ENCODE assay signal across 13 mouse cellular contexts in the genomic region with DNA sequence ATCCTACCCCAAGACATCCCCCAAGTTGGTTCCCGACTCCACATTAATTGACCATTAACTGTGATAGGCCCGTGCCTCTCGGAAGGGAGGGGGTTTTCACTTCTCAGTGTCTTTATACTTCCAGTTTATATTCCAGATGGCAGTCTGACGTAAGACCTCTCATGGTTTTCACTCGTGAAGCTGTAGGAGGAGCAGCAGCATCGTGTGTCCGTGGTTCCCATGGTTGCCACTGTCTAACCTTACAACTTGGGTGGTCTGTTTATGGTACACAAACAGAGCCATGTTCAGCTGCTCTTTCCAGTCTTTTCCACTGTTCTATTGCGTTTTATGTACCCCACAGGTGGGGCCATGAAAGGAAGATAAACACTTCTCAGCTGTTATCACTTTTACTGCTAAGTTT. TPM values are rescaled to one million over a fixed set of nuclear protein-coding genes. Genes with fewer than 3 reads are reported as not detected.
DNase-seq lines count a peak whose midpoint lies in the region; ATAC-seq and TF ChIP-seq lines count a peak whose summit lies in the region.
"Had no signal": no experiment of that assay in that cellular context is flagged by ENCODE, and none has a peak within 500 bp of the region (broad histone marks: within the 10 kb centered on the region; RNA-seq: fewer than 3 reads in every experiment).

No protein-coding gene starts in this region.

- H3K27me3 ChIP-seq in hindbrain, embryonic 16.5 days (replicated peaks; ENCODE audit: control insufficient read depth, insufficient read depth, low read length), result 0 out of 2 replicates have a peak, but pooled peaks cover 3% of the 10 kb centered on the region
- peaks cover 3% of the 10 kb centered on the region for H3K27me3 ChIP-seq in hindbrain, embryonic 12.5 days
- H3K27me3 ChIP-seq in limb, embryonic 14.5 days (ENCODE audit: control insufficient read depth, insufficient read depth, low read length), result no peaks in the 10 kb centered on the region
- H3K27me3 ChIP-seq: embryonic facial prominence, embryonic 15.5 days; stomach, embryonic 15.5 days had no signal

- DNase-seq in lung, postnatal 10 days, result peak; percentile 11
- DNase-seq in lung, postnatal 4 days, result no peak
- peak; percentile 62 for DNase-seq in embryo, embryonic 10.5 days (ENCODE audit: low spot score)
- peak; percentile 18 for DNase-seq in limb, embryonic 14.5 days (ENCODE audit: low spot score)
- no peak for DNase-seq in layer of hippocampus, adult 18-20 months (ENCODE audit: low spot score in 2 of 2)
- no peak for DNase-seq in B cell, adult 2 months
- DNase-seq: cerebellum, adult 9-10 months had no signal

- peaks cover 7% of the 10 kb centered on the region for H3K4me1 ChIP-seq in hindbrain, embryonic 16.5 days (ENCODE audit: control insufficient read depth, insufficient read depth, low read depth, low read length)
- H3K4me1 ChIP-seq in hindbrain, embryonic 12.5 days, result peaks cover 21% of the 10 kb centered on the region
- peaks cover 7% of the 10 kb centered on the region; the same call in 1 of the 2 replicates for H3K4me1 ChIP-seq in limb, embryonic 14.5 days (ENCODE audit: control insufficient read depth, insufficient read depth, low read length)

- TF ChIP-seq POLR2A in limb, embryonic 14.5 days (IDR thresholded peaks at IDR 0.05; ENCODE audit: borderline replicate concordance, extremely low read depth, insufficient read depth, insufficient read length), result no peak

- no peak overlapping the region for H3K4me3 ChIP-seq in hindbrain, embryonic 16.5 days (ENCODE audit: low read length)
- H3K4me3 ChIP-seq in hindbrain, embryonic 12.5 days, result no peak overlapping the region
- H3K4me3 ChIP-seq in limb, embryonic 14.5 days (replicated peaks; ENCODE audit: low read length), result no peak overlapping the region
- H3K4me3 ChIP-seq: embryonic facial prominence, embryonic 15.5 days; lung, embryonic 15.5 days; stomach, embryonic 15.5 days had no signal

- H3K9ac ChIP-seq in hindbrain, embryonic 16.5 days (ENCODE audit: low read depth, low read length), result no peak overlapping the region
- H3K9ac ChIP-seq in hindbrain, embryonic 12.5 days, result no peak overlapping the region
- no peak overlapping the region for H3K9ac ChIP-seq in limb, embryonic 14.5 days (ENCODE audit: low read depth, low read length, severe bottlenecking)
- H3K9ac ChIP-seq: embryonic facial prominence, embryonic 15.5 days; lung, embryonic 15.5 days; stomach, embryonic 15.5 days had no signal

- no peak overlapping the region for H3K27ac ChIP-seq in hindbrain, embryonic 16.5 days (ENCODE audit: low read depth, low read length)
- H3K27ac ChIP-seq in hindbrain, embryonic 12.5 days, result no peak overlapping the region
- H3K27ac ChIP-seq in limb, embryonic 14.5 days (replicated peaks; ENCODE audit: low read depth, low read length), result no peak overlapping the region
- H3K27ac ChIP-seq: embryonic facial prominence, embryonic 15.5 days; lung, embryonic 15.5 days; stomach, embryonic 15.5 days had no signal

- no peak overlapping the region for H3K4me2 ChIP-seq in hindbrain, embryonic 16.5 days (ENCODE audit: low read length)
- no peak overlapping the region for H3K4me2 ChIP-seq in hindbrain, embryonic 12.5 days (replicated peaks)
- no peak overlapping the region for H3K4me2 ChIP-seq in limb, embryonic 14.5 days (replicated peaks; ENCODE audit: low read depth, low read length, severe bottlenecking)
- H3K4me2 ChIP-seq: embryonic facial prominence, embryonic 15.5 days; lung, embryonic 15.5 days; stomach, embryonic 15.5 days had no signal

- H3K9me3 ChIP-seq in hindbrain, embryonic 16.5 days (ENCODE audit: control insufficient read depth, low read length), result no peaks in the 10 kb centered on the region
- H3K9me3 ChIP-seq in hindbrain, embryonic 12.5 days (replicated peaks), result no peaks in the 10 kb centered on the region
- no peaks in the 10 kb centered on the region for H3K9me3 ChIP-seq in limb, embryonic 14.5 days (ENCODE audit: control insufficient read depth, low read length)
- H3K9me3 ChIP-seq: embryonic facial prominence, embryonic 15.5 days; lung, embryonic 15.5 days; stomach, embryonic 15.5 days had no signal

- H3K36me3 ChIP-seq in hindbrain, embryonic 16.5 days (ENCODE audit: control insufficient read depth, insufficient read depth, low read length), result no peaks in the 10 kb centered on the region
- H3K36me3 ChIP-seq in hindbrain, embryonic 12.5 days, result no peaks in the 10 kb centered on the region
- H3K36me3 ChIP-seq in limb, embryonic 14.5 days (ENCODE audit: control insufficient read depth, insufficient read depth, low read length), result no peaks in the 10 kb centered on the region
- H3K36me3 ChIP-seq: embryonic facial prominence, embryonic 15.5 days; lung, embryonic 15.5 days; stomach, embryonic 15.5 days had no signal

- WGBS in hindbrain, embryonic 16.5 days, result 36% methylated on average over 8 of the region's 8 CpGs
- WGBS in hindbrain, embryonic 12.5 days, result 37% methylated on average over 8 of the region's 8 CpGs
- 21% methylated on average over 8 of the region's 8 CpGs for WGBS in limb, embryonic 14.5 days

- ATAC-seq in hindbrain, embryonic 16.5 days, result peak; percentile 21; the same call in 1 of the 2 replicates
- ATAC-seq in hindbrain, embryonic 12.5 days (ENCODE audit: low FRiP score), result no peak
- ATAC-seq in limb, embryonic 14.5 days (ENCODE audit: low FRiP score, low read depth), result peak; percentile 79
- ATAC-seq: midbrain, embryonic 16.5 days had no signal

RNA-seq across cellular contexts. Expression of a gene that starts 33.5 kb away (rescaled TPM):
- 1.0 TPM in 2 replicates for polyA plus RNA-seq in hindbrain, embryonic 16.5 days (2015; fragmentation: Nextera tagmentation; extraction: Ambion mirVana)
- 0.37 and 0.63 TPM in 2 replicates for polyA plus RNA-seq in hindbrain, embryonic 12.5 days (2016; fragmentation: Nextera tagmentation; extraction: Ambion mirVana)
- polyA plus RNA-seq in limb, embryonic 14.5 days (2012; rRNA removed), result 2.5 and 3.5 TPM in 2 replicates
- 0.73 and 1.0 TPM in 2 replicates for polyA plus RNA-seq in limb, embryonic 14.5 days (2014; fragmentation: Nextera tagmentation; extraction: Ambion mirVana)
- total RNA-seq in layer of hippocampus, adult 18-20 months (2021), result 1 to 10 TPM; 3.6 to 3.8 TPM

Comparison
In these comparisons a context has a peak if more than half of its experiments do, and no peak if none do; other contexts are left out.
1. DNase-seq: peak in lung, postnatal 10 days (single experiment), embryo, embryonic 10.5 days (single experiment) and limb, embryonic 14.5 days (single experiment); none in lung, postnatal 4 days (0 of 2), layer of hippocampus, adult 18-20 months (0 of 2) and B cell, adult 2 months (0 of 2).